Mouse (Mus musculus) cerebellum, adult 2 months (tissue): Measurements from ENCODE around the gene Frmd4a.

Experiments
- CTCF ChIP-seq: fragments of 200-500 bp; IDR thresholded peaks from 2 replicates; pipeline ENCODE4 v1.5.1; 2011; ENCODE audit warnings: low read depth, mild to moderate bottlenecking, control low read depth, low read length, moderate library complexity, borderline replicate concordance; ENCODE audit not compliant: insufficient read depth
- POLR2A ChIP-seq: fragments of 200-500 bp; IDR thresholded peaks from 2 replicates; pipeline ENCODE4 v1.6.1; 2011; ENCODE audit warnings: low read length, control low read depth, borderline replicate concordance; ENCODE audit not compliant: insufficient read depth

DNA sequence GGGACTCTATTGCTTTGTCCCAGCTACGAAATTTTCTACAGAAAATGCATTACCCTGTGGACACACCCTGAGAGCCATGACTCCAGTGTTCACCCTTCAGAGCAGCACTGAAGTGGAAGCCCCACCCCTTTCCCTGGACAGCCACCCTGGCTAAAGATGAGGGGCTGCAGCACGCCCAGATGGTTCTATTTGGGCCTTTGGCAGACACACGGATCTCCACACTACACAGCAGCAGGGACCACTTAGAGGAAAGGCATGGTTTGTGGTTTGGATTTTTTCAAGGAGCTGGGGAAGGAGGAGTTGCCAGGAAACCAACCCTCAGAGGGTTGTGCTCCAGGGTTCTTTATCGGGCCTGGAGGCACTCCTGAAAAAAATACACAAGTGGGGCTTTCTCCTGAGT lies 539.9 kb downstream of the Frmd4a start:
- TF ChIP-seq CTCF (no peak), POLR2A (no peak)
